Mouse (Mus musculus): ENCODE measurements around the gene Ptp4a2. TPM values are rescaled to one million over a fixed set of nuclear protein-coding genes. Genes with fewer than 3 reads are reported as not detected.

The Ptp4a2 gene
- polyA plus RNA-seq, 1 experiment from 2014 or later = 353 TPM

DNA sequence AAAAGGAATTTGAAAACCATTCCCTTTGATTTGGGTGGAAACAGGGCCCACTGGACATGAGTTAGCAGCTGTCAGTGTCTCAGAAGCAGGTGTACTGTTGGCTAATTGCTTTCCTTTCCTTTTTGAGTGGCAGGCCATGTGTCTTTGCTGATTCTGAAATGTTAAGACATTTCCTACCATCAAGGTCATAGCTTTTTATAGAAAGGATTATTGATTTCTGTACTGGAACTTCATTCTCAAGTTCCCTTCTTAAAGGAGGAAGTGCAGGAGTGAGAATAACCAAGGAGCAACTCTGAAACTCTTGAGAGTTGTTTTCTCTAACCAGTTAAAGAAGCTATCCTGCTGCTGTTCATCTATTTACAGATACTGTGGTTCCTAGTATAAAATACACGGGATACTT is 18.8 kb downstream of the Ptp4a2 start:
- Histone ChIP-seq H3K9ac (no peak overlapping the region), H3K4me1 (peaks cover 18% of the 10 kb centered on the region; the same call in 1 of the 2 replicates), H3K36me3 (no peaks in the 10 kb centered on the region), H3K27me3 (no peaks in the 10 kb centered on the region), H3K9me3 (no peaks in the 10 kb centered on the region), H3K4me2 (no peak overlapping the region), H3K4me3 (no peak overlapping the region), H3K27ac (no peak overlapping the region)
- 43% methylated on average over 1 of the region's 1 CpGs for WGBS
- ATAC-seq (ENCODE audit: borderline replicate concordance, extremely low read depth, low FRiP score, low TSS enrichment) = no peak

DNA sequence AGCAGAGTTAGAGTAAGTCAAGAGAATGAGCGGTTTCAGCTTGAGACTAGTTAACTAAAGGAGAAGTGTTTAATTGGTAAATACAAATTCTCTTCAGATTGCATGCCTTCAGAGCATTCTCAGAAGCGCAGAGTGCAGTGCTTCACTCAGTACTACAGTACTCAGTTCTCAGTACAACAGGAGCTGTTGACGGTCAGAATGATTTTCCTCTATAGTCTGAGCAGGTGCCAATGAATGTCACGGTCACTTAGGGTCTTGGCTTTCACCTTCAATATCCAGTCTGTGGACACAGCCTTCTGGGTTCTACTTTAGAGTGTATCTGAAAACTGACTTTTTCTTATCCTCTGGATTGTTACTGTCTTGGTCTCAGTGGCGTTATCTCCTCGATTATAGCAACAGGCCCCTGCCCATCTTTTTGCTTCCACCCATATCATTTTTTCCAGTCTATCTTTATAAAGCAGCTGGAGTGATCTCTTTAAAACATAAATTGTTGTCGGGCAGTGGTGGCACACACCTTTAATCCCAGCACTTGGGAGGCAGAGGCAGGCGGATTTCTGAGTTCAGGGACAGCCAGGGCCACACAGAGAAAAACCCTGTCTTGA is 19.4 kb downstream of the Ptp4a2 start:
- no peak for ATAC-seq (ENCODE audit: borderline replicate concordance, extremely low read depth, low FRiP score, low TSS enrichment)

DNA sequence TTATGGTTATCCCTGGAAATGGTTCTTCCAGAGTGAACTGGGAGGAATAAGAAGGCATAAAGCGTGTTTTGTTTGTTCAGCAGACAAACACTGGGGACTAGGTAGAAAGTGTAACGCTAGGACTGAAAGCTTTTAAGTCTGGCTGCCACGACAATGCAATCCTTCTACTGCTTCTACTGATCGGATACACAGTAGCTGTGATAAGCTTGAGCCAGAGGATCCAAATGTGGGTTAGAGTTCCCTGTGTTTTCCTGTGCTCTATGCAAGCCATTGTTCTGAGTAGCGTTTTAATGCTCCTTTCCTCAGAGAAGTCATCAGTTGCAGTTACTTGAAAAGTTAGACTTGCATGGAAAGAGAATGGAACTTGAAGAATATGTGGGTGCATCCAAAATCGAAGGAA is 23.6 kb downstream of the Ptp4a2 start:
- Histone ChIP-seq H3K27ac (no peak overlapping the region), H3K36me3 (0 out of 2 replicates have a peak, but pooled peaks cover 2% of the 10 kb centered on the region), H3K9me3 (no peaks in the 10 kb centered on the region), H3K9ac (no peak overlapping the region), H3K4me2 (no peak overlapping the region), H3K27me3 (no peaks in the 10 kb centered on the region), H3K4me3 (no peak overlapping the region), H3K4me1 (peaks cover 13% of the 10 kb centered on the region; the same call in 1 of the 2 replicates)
- WGBS = 47% methylated on average over 6 of the region's 6 CpGs
- ATAC-seq (ENCODE audit: borderline replicate concordance, extremely low read depth, low FRiP score, low TSS enrichment) = no peak

More for the DNA sequence above, 19.4 kb downstream of the Ptp4a2 start:
- Histone ChIP-seq H3K4me1 (peaks cover 18% of the 10 kb centered on the region; the same call in 1 of the 2 replicates), H3K36me3 (no peaks in the 10 kb centered on the region), H3K27ac (0 out of 2 replicates have a peak overlapping the region, but pooled peaks have one; percentile 10), H3K9ac (no peak overlapping the region), H3K9me3 (no peaks in the 10 kb centered on the region), H3K4me2 (no peak overlapping the region), H3K4me3 (no peak overlapping the region), H3K27me3 (no peaks in the 10 kb centered on the region)
- WGBS = 81% methylated on average over 8 of the region's 8 CpGs

DNA sequence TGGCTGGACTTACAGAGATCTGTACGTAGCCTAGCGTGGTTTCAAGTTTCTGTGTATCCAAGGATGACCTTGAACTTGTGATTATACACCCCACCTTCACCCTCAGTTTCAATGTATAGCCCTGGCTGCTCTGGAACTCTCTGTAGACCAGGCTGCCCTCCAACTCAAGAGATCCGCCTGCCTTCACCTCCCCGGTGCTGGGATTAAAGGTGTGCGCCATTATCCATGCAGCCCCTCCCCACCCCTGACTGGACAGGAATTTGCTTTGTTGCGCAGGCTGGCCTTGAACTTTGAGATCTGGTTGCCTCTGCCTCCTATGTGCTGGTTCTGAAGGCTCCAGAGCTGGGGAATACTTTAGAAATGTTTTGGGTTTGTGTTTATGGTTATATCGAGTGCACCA is 24.3 kb downstream of the Ptp4a2 start:
- Histone ChIP-seq H3K9ac (no peak overlapping the region), H3K27ac (no peak overlapping the region)
- ATAC-seq (ENCODE audit: borderline replicate concordance, extremely low read depth, low FRiP score, low TSS enrichment) = no peak

DNA sequence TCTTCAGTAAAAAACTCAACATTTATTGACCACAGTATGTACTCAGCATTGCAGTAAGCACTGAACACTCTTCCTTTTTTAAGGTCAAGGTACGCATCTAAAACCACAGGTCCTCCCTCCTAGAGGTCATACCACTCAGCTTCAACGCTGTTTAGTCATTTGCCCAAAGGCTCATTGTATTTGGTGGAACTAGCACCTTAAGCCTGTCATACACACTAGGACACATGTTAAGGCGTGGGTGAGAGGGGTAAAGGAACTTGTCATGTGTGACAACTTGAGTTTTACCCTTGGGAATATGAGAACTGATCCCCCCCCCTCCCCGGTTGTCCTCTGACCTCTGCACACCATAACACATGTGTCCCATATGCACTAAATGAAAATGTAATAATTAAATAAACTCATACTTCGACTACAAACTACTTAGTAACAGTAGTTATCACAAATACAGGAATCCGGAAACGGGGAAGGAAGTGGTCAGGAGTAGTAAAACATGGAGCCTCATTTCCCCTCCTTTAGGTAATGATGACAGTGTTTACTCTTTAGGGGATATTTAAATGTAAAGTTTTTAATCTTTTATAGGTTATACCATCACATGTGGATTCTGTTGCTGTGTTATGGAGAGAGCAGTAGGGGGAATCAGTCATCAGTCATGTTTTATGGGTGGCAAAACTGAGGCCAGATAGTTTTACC is 29.0 kb downstream of the Ptp4a2 start:
- Histone ChIP-seq H3K36me3 (peaks cover 41% of the 10 kb centered on the region), H3K4me3 (no peak overlapping the region), H3K9ac (no peak overlapping the region), H3K4me1 (no peaks in the 10 kb centered on the region), H3K27ac (no peak overlapping the region), H3K4me2 (no peak overlapping the region), H3K9me3 (no peaks in the 10 kb centered on the region), H3K27me3 (no peaks in the 10 kb centered on the region)
- WGBS = 88% methylated on average over 7 of the region's 7 CpGs
- no peak for ATAC-seq (ENCODE audit: borderline replicate concordance, extremely low read depth, low FRiP score, low TSS enrichment)

More for the DNA sequence above, 24.3 kb downstream of the Ptp4a2 start:
- Histone ChIP-seq H3K36me3 (peaks cover 8% of the 10 kb centered on the region; the same call in 1 of the 2 replicates), H3K27me3 (no peaks in the 10 kb centered on the region), H3K4me3 (no peak overlapping the region), H3K4me1 (peaks cover 9% of the 10 kb centered on the region; the same call in 1 of the 2 replicates), H3K9me3 (no peaks in the 10 kb centered on the region), H3K4me2 (no peak overlapping the region)
- WGBS = 87% methylated on average over 7 of the region's 7 CpGs

DNA sequence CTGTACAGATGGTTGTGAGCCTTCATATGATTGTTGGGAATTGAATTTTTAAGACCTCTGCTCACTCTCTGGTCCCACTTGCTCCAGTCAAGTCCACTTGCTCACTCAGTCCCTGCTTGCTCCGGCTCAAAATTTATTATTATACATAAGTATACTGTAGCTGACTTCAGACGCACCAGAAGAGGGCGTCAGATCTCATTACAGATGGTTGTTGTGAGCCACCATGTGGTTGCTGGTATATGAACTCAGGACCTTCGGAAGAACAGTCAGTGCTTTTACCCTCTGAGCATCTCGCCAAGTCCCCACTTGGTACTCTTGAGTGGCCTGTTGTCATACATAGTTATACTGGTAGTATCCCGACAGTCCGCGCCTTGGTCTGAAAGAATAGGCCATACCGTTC is 35.8 kb downstream of the Ptp4a2 start:
- Histone ChIP-seq H3K9me3 (no peaks in the 10 kb centered on the region), H3K9ac (no peak overlapping the region), H3K36me3 (peaks cover 65% of the 10 kb centered on the region), H3K4me1 (no peaks in the 10 kb centered on the region), H3K4me2 (no peak overlapping the region), H3K27me3 (no peaks in the 10 kb centered on the region), H3K4me3 (no peak overlapping the region), H3K27ac (no peak overlapping the region)
- WGBS = 78% methylated on average over 9 of the region's 9 CpGs
- ATAC-seq (ENCODE audit: borderline replicate concordance, extremely low read depth, low FRiP score, low TSS enrichment) = no peak

DNA sequence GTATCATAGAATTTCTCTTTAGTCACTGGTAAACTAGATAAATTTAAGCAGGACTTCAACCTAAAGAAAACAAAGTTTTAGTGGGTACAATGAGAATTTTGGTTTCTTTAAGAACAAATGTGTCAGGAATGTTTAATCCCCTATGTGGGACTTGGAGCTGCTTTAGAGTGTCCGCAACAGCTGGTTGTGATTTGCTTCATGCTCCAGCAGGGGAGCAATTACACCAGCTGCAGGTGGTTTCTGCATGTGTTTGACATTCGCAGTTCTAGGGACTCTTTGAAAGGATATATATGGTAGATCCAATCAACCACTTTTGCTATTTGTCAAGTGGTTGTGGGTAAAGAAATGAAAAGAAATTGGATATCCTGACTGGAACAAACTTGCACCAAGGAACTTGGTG is 39.5 kb downstream of the Ptp4a2 start:
- H3K4me1 ChIP-seq = no peaks in the 10 kb centered on the region
- H3K9ac ChIP-seq = no peak overlapping the region
- ATAC-seq (ENCODE audit: borderline replicate concordance, extremely low read depth, low FRiP score, low TSS enrichment) = no peak
- 92% methylated on average over 2 of the region's 2 CpGs for WGBS
- peaks cover 42% of the 10 kb centered on the region for H3K36me3 ChIP-seq
- H3K27ac ChIP-seq = no peak overlapping the region
- no peak overlapping the region for H3K4me2 ChIP-seq
- H3K9me3 ChIP-seq = no peaks in the 10 kb centered on the region
- H3K4me3 ChIP-seq = no peak overlapping the region
- H3K27me3 ChIP-seq = no peaks in the 10 kb centered on the region

DNA sequence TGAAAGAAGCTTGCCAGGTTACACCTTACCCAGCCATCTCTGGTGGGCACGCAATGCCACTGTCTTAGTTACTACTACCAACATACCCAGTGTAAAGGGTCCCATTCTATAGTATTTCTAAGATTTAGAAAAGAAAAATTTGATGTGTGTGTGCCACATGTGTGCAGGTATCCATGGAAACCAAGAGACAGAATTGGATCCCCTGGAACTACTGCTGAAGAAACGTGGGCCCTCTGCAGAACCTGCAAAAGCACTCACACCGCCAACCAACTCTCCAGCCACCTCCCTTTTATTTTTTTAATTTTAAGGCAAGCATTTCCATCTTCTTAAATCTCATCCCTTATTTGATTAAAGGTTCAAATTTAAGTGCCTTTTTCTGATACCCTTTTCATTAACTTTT is 40.8 kb downstream of the Ptp4a2 start:
- Histone ChIP-seq H3K4me1 (no peaks in the 10 kb centered on the region), H3K27me3 (no peaks in the 10 kb centered on the region), H3K27ac (no peak overlapping the region), H3K9me3 (no peaks in the 10 kb centered on the region), H3K4me2 (no peak overlapping the region), H3K4me3 (no peak overlapping the region), H3K36me3 (peaks cover 29% of the 10 kb centered on the region), H3K9ac (no peak overlapping the region)
- 82% methylated on average over 3 of the region's 3 CpGs for WGBS
- ATAC-seq (ENCODE audit: borderline replicate concordance, extremely low read depth, low FRiP score, low TSS enrichment) = no peak

DNA sequence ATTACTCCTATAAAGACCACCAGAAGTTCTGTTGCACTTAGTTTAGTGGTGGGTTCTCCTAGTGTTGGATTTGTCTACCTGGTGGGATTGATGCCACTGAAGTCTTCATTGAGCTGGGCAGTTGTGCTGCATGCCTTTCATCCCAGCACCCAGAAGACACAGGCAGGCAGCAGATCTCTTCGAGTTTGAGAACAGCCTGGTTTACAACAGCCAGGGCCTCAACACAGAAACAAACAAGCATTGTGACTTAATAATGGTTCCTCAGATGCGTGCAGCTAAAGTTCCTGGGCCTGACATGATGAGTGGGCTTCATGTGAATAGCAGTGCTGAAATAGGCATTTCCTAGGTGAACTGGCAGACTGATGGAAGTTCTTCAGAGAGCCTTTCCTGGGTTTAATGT is 42.0 kb downstream of the Ptp4a2 start:
- WGBS = 77% methylated on average over 2 of the region's 2 CpGs
- Histone ChIP-seq H3K27ac (no peak overlapping the region), H3K9me3 (no peaks in the 10 kb centered on the region), H3K4me1 (no peaks in the 10 kb centered on the region), H3K4me2 (no peak overlapping the region), H3K27me3 (no peaks in the 10 kb centered on the region), H3K9ac (no peak overlapping the region), H3K4me3 (no peak overlapping the region), H3K36me3 (peaks cover 20% of the 10 kb centered on the region)
- ATAC-seq (ENCODE audit: borderline replicate concordance, extremely low read depth, low FRiP score, low TSS enrichment) = no peak

DNA sequence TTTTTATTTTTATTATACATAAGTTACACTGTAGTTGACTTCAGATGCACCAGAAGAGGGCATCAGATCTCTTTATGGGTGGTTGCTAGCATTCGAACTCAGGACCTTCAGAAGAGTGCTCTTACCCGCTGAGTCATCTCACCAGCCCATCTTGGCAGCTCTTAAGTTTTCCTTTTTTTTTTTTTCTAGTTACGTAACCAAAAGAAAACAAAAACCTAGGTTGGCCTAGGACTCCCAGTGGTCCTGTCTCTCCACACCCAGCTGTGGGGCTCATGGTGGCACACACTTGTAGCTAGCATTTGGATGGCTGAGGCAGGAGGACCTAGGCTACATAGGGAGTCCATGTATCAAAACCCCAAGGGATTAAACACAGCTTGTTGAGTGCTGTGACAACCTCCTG is 43.0 kb downstream of the Ptp4a2 start:
- Histone ChIP-seq H3K4me1 (no peaks in the 10 kb centered on the region), H3K4me3 (no peak overlapping the region), H3K9me3 (no peaks in the 10 kb centered on the region), H3K27ac (no peak overlapping the region), H3K4me2 (no peak overlapping the region), H3K27me3 (no peaks in the 10 kb centered on the region), H3K36me3 (peaks cover 10% of the 10 kb centered on the region), H3K9ac (no peak overlapping the region)
- WGBS = 92% methylated on average over 3 of the region's 3 CpGs
- ATAC-seq (ENCODE audit: borderline replicate concordance, extremely low read depth, low FRiP score, low TSS enrichment) = no peak

DNA sequence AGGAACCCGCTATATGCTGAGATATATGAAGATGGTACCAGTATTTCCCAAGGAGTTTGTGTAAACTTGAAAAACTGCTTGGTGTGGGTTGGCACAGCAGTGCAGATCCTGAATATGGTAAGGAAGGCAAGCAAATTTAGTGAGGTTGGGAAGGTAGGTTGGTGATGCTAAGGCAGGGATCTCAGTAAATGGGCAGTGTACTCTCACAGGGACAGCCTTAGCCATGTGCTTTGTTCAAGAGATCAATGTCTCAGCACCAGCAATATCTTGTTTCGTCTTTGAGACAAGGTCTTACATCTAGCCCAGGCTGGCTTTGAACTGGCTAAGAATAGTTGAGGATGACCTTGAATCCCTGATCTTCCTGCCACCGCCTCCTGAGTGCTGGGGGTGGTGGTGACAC is 43.6 kb downstream of the Ptp4a2 start:
- Histone ChIP-seq H3K27me3 (no peaks in the 10 kb centered on the region), H3K4me1 (no peaks in the 10 kb centered on the region), H3K4me3 (no peak overlapping the region), H3K36me3 (0 out of 2 replicates have a peak, but pooled peaks cover 6% of the 10 kb centered on the region), H3K4me2 (no peak overlapping the region), H3K9ac (no peak overlapping the region), H3K27ac (no peak overlapping the region), H3K9me3 (no peaks in the 10 kb centered on the region)
- ATAC-seq (ENCODE audit: borderline replicate concordance, extremely low read depth, low FRiP score, low TSS enrichment) = no peak
- 80% methylated on average over 3 of the region's 3 CpGs for WGBS

All from lung, embryonic 15.5 days (tissue).